Mouse (Mus musculus): ENCODE results near the gene 5730480H06Rik.

5730480H06Rik gene

GRCm38 (mm10) chr5:48430459-48430858 is 102.7 kb downstream of the 5730480H06Rik start:
- DNase-seq = peak; percentile 46 to 52

GRCm38 (mm10) chr5:48448888-48449287 is 121.1 kb downstream of the 5730480H06Rik start:
- DNase-seq = no peak

- no peak for DNase-seq
Observed at GRCm38 (mm10) chr5:48460221-48460620, 132.5 kb downstream of the 5730480H06Rik start.

Data from kidney, postnatal 4 days (tissue).